Mouse (Mus musculus) retina, embryonic 14.5 days (tissue): ENCODE measurements around the gene Gbx1.
A peak's percentile ranks its signal among the peaks of the same experiment; 100 is the strongest.

Experiments
- DNase-seq: peaks from one replicate; pipeline ENCODE4 v3.0.0-alpha.2; 2015; ENCODE audit warnings: low spot score

Gene Gbx1

GRCm38 (mm10) chr5:24525360-24526189, 1.4 kb downstream of the Gbx1 start:
- no peak for DNase-seq

- DNase-seq, result no peak
Observed at GRCm38 (mm10) chr5:24524522-24524921, 2.5 kb downstream of the Gbx1 start.

- no peak for DNase-seq
Observed at GRCm38 (mm10) chr5:24523806-24524205, 3.2 kb downstream of the Gbx1 start.

- no peak for DNase-seq
Observed at GRCm38 (mm10) chr5:24521366-24521765, 5.6 kb downstream of the Gbx1 start.

GRCm38 (mm10) chr5:24512271-24512670, 14.7 kb downstream of the Gbx1 start:
- no peak for DNase-seq

- no peak for DNase-seq
Observed at GRCm38 (mm10) chr5:24510635-24511034, 16.4 kb downstream of the Gbx1 start.

GRCm38 (mm10) chr5:24508406-24508805, 18.6 kb downstream of the Gbx1 start:
- no peak for DNase-seq

GRCm38 (mm10) chr5:24505513-24505912, 21.5 kb downstream of the Gbx1 start:
- DNase-seq, result no peak

- no peak for DNase-seq
Observed at GRCm38 (mm10) chr5:24502786-24503185, 24.2 kb downstream of the Gbx1 start.

GRCm38 (mm10) chr5:24500851-24501250, 26.2 kb downstream of the Gbx1 start:
- no peak for DNase-seq

GRCm38 (mm10) chr5:24499113-24499512, 27.9 kb downstream of the Gbx1 start:
- DNase-seq, result peak; percentile 70

- DNase-seq, result peak; percentile 72
Observed at GRCm38 (mm10) chr5:24497526-24497925, 29.5 kb downstream of the Gbx1 start.

- peak; percentile 49 for DNase-seq
Observed at GRCm38 (mm10) chr5:24496756-24497155, 30.2 kb downstream of the Gbx1 start.

- no peak for DNase-seq
Observed at GRCm38 (mm10) chr5:24495019-24495418, 32.0 kb downstream of the Gbx1 start.

- no peak for DNase-seq
Observed at GRCm38 (mm10) chr5:24492546-24493285, 34.3 kb downstream of the Gbx1 start.

GRCm38 (mm10) chr5:24490413-24490920, 36.5 kb downstream of the Gbx1 start:
- no peak for DNase-seq

GRCm38 (mm10) chr5:24486738-24487137, 40.3 kb downstream of the Gbx1 start:
- no peak for DNase-seq

GRCm38 (mm10) chr5:24486097-24486496, 40.9 kb downstream of the Gbx1 start:
- DNase-seq, result peak; percentile 92

- DNase-seq, result peak; percentile 44
Observed at GRCm38 (mm10) chr5:24484963-24485362, 42.0 kb downstream of the Gbx1 start.

- DNase-seq, result peak; percentile 87
Observed at GRCm38 (mm10) chr5:24483326-24483725, 43.7 kb downstream of the Gbx1 start.

- DNase-seq, result no peak
Observed at GRCm38 (mm10) chr5:24482247-24483079, 44.5 kb downstream of the Gbx1 start.

- peak; percentile 90 for DNase-seq
Observed at GRCm38 (mm10) chr5:24481647-24482046, 45.4 kb downstream of the Gbx1 start.
